Mouse (Mus musculus) left cerebral cortex, adult 18-20 months (tissue): ENCODE data around the gene Gm10198. TPM values are rescaled to one million over a fixed set of nuclear protein-coding genes. Genes with fewer than 3 reads are reported as not detected.

Source experiments
- DNase-seq, 2 experiments: peaks; one replicate each; pipeline ENCODE4 v3.0.0; 2021 to 2022; ENCODE audit warnings: low spot score in 2 of 2, mixed read lengths in 1 of 2
- long read RNA-seq, 2 experiments: library from polyadenylated mRNA; stranded (forward); transcript quantifications; one replicate each; pipeline ENCODE4 v2.0.0; 2021
- total RNA-seq, 2 experiments: library from RNA; stranded (reverse); gene quantifications; 2 replicates each; pipeline ENCODE4 v1.2.3; 2021

Gm10198 gene
- total RNA-seq = not detected
- long read RNA-seq, experiment 1 = 0 reads
- long read RNA-seq, experiment 2 = 0 reads

DNA sequence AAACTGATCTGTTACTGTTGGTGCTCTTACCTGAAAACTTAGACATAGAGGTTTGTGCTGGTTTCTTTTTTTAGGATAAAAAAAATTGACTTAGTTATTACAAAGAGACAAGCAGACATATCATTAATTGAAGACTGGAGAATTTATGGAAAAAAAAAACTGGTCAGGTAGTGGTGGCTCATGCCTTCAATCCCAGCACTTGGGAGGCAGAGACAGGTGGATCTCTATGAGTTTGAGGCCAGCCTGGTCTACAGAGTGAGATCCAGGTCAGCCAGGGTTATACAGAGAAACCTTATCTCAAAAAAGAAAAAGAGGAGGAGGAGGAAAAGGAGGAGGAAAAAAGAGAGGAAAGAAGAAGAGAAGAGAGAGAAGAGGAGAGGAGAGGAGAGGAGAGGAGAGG is at the start of gene Gm10198:
Gene Gm10198 (plus strand): TSS at position 301 of the 400 bp plus-strand sequence.
- no peak for DNase-seq

DNA sequence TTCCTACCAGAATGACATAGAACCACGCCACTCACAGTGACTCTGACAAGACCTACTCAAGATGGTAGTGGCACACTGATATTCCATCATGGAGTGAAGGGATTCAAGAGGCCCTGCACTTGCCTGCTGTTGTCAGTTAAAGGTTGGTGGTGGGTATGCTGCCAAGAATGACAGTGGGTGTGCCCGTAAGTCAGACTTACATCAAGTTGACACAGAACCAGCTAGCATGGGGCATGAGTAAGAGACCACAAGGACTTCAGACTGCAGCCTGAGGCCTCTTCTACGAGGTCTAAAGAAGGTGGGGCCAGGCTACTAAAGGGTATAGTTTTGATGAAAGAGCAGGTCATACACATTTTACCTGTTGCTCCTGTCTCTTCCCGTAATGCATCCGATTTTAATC is 47.3 kb upstream of the Gm10198 start:
- no peak for DNase-seq

DNA sequence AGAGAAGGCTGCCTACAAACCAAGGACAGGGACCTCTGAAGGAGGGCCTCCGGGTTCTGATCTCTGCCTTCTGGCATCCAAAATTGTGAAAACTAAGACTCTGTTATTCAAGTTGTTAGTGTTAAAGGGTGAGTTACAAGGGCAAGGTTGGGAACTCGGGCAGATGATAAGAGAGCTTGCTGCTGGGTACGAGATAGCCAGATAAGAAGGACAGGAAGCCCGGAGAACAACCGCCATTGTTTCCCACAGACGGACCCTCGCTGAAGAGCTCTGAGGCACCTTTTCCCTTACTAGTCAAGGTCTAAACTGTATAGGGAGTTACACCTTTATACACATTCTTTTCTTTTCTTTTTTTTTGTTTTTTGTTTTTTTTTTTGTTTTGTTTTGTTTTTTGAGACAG is 39.8 kb upstream of the Gm10198 start:
- no peak for DNase-seq

DNA sequence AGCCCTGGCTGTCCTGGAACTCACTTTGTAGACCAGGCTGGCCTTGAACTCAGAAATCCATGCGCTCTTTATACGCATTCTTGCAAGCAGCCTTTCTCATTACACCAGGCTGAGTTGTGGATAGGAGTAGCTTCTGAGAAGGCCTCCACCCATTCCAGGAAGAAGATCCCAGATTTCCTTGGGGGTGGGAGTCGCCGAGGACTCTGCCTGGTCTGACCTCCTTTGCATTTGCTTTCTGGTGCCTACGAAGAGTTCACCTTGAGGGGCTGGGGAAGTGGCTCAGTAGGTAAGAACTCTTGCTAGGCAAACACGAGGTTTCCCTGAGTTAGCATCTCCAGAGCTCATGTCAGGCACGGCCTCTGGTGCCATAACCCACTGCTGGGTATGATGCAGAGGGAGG is 39.4 kb upstream of the Gm10198 start:
- no peak for DNase-seq

DNA sequence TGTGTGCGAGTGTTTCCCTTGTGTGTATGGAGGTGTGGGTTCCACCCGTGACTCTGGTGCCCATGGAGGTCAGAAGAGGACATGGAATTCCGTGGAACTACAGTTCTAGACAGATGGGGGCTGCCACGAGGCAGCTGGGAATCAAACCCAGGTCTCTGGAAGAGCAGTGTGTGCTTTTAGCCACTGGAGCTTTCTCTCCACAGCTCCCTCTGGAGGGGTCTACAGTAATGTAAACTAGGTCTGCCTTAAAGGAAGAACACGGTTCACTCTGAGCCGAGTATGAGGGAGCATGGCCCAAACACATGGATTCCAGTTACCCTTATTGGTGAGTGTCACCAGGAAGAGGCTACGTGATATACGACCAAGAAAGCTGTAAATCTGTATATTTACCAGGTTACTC is 38.6 kb upstream of the Gm10198 start:
- DNase-seq = no peak

DNA sequence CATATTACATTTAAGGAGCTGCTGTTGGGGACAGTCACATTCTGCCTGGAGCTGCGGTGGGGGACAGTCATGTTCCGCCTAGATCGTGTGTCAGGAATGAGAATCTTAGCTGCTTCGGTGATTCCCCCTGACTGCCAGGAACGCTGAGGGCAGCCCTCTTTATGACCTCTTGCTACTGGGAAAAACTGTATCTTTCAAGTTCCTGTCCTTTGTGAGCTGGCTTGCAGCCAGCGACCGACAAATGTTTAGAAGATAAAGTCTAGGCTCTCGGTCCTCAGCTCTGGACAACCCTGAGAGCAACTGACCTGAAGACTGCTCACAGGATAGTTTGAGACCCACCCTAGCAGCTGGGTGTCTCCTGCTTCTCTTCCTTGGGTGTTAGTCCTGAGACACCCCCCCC is 37.3 kb upstream of the Gm10198 start:
- DNase-seq = no peak

DNA sequence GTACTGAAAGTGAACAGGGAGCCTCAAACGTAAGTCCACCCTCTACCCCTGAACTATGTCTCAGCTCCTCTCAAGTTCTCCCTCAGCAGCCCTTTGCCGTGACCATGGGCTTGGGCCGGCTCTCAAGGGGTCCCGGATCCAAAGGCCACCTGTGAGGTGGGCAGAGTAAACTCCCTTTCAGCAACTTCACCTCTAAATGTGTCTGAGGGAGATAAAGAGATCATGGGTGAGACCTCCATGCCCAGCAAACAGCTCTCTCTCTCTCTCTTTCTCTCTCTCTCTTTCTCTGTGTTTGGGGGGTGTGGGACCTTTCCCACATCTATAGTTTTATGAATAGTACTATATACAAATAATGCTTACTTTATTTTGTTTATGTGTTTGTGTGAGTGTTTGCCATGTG is 36.2 kb upstream of the Gm10198 start:
- DNase-seq = no peak

DNA sequence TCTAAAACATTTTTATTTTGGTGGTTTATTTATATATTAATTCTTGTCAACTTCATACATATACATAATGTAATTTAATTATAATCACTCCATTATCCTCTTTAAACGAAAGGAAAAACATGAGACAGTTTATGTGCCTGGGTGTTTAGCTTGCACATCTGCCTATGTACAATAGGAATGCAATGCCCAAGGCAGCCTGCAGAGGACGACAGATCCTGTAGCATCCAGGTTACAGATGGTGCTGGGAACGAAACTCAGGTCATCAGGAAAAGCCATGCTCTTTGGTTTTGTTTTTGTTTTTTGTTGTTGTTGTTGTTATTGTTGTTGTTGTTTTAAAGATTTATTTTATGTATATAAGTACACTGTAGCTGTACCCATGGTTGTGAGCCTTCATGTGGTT is 32.4 kb upstream of the Gm10198 start:
- DNase-seq = no peak

DNA sequence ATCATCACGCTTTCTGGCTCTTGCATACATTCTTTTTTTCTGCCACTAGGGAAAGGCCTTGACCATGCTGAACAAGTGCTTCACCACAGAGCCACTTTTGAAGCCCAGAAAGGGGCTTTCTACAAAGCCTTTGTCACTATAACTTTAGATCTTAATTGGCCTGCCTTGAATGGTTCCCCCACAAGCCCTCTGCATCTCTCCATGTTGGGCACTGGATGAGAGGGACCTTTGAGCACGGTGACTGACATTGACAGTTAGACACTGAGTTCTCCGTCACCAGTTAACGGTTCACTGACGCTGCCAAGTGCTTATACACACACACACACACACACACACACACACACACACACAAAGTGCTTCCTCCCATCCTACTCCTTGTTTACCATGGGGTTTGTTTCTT is 30.0 kb upstream of the Gm10198 start:
- DNase-seq = no peak

DNA sequence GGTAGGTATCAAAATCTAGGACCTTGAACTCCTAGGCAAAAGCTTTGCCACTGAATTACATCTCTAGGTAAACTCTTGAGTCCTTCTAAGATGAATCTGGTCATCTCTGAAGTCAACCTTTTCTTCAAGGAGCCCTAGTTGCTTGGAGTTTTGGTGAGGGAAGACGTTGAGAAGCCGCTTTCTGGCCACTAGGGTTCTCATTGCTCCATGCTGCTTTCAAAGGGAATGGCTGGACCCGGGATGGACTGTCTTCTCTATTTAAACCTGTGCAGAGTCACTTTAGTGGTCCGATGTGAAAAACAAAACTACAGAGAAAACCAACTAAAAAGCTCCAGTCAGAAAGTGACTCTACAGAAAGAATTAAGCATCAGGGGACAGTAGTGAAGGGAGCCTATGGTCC is 18.4 kb upstream of the Gm10198 start:
- no peak for DNase-seq

DNA sequence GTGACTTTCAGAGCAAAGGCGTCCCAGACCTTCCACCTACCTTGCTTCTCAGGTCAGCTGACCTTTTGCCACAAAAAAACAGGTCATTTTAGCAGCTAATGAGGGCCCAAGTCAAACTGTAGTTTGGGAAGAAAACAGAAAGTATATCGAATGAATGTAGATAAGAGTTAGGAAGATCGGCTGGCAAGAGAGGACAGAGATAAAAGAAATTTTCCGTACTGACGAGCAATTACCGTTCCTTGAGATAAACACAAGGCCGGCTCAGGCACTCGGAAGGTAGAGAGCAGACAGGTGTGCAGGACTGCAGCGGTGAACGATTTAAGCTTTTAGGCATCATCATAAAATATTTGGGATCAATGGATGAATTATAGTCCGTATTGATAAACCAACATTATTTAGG is 15.4 kb upstream of the Gm10198 start:
- no peak for DNase-seq

DNA sequence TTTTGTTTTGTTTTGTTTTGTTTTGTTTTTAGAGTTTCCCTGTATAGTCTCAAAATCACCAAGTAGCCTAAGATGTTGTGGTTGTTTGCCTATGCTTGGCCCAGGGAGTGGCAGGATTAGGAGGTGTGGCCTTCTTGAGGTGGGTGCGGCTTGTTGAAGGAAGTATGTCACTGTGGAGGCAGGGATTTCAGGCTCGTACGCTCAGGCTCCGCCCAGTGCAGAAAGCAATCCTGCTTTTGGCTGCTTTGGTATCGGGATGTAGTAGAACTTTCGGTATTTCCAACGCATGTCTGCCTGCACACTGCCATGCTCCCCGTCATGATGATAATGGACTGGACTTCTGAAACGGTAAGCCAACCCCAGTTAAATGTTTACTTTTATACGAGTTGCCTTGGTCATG is 12.5 kb upstream of the Gm10198 start:
- DNase-seq = no peak

DNA sequence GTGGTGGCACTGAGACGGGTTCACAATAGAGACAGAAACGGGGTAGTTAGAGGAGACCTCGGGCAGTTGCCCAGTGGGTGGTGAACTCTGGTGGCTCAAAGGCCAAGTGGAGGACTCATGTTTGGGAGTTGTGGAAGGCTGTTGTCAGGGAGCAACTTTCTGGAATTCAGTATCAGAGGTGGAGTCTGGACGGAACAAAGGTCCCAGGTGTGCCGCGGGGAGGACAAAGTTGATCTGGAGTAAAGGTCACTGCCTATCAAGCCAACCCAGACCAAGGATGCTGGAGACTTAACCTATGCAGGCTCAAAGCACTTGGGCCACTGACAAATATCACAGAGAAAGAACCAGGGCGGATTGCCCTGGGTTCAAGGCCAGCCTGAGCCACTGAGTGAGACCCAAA is 5.5 kb downstream of the Gm10198 start:
- no peak for DNase-seq

DNA sequence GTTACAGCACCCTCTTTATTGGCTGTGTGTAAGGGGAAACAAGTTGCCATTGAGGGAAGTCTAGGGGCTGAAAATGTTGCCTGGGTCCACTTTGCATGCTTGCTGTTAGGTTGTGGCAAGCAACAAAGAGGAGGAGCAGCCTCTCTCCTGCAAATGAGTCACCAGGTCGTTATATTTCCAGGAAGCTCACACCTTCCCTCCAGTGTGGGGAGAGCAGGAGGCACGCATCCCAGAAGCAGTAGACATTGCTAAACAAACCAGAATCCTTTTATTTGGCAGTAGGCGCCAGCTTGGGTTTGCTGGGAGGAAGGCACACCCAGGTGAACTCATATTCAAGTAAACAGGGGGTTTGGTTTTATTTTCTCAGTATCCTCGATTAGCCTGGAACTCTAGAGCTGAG is 8.8 kb downstream of the Gm10198 start:
- DNase-seq = no peak

DNA sequence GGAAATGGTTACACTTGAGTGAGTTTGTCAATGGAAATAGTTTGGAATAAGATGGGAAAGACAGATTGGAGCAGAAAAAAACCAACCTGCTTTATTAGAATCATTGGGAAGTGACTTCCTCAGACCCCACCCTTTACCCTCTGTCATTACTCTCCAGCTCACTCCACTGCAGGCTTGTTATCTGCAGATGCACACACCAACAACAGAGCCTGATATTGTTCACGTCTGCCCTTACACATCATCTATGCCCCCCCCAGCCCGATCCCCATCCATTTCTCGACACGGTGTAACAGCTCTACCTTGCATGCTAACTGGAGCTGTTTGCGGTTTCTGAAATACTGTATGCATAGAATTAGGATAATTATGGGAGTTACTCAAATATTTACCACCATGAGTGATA is 12.2 kb downstream of the Gm10198 start:
- DNase-seq = no peak

DNA sequence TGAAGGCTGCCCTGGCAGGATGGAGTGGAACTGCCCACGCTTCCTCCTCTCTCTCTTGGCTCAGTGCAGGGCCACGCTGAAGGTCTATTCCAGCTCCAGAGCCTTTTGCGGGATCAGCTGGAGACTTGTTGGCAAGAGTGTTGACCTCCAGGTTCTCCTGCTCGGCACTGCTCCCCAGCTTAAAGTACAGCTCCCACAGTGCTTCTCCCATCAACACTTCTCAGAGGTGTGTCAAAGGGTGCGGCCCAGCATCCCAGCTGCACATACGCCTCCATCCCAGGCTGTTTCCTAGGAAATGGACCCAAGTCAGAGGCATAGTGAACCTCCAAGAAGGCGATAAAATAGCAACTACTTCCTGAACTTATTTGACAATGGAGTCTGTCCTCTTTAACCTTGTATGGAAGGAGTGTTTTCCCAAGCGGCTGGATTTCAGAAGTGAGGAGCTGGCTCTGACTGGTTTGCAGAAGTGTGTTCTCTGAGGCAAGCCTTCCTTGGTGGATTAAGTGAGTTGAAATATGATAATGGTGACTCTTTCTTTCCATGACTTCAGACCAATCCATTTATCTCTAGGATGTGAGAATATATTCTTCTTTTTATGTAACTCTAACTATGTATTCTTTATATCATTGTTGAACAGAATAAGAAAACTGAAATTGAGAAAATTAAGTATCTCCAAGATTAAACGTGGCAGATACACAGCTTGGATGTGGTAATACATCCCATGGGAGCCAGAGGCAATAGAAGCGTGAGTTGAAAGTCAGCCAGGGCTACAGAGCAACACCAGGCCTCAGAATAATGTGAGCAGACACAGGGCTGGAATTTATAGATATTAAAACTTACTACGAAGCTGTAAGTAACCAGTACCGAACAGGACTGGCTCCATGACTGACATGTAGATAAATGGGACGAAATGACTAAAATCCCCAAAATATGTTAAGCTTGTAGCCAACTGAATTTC is 23.9 kb downstream of the Gm10198 start:
- DNase-seq = no peak

DNA sequence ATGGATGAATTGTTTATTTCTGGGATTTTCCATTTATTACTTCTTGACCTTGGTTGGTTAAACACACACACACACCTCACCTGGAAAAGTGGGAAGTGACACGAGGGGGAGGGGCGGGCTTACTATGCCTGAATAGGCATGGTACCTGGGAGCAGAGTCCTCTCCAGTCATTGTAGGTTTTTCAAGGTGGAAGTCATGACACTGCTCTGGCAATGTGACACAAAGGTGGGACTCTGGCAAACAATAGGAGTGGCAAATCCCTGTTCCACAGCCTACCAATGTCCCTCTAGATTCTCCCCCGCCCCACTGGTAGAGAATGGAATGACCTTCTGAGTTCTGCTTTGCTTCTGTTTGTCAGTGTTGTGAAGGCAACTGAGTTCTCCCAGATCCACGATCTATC is 27.8 kb downstream of the Gm10198 start:
- no peak for DNase-seq

DNA sequence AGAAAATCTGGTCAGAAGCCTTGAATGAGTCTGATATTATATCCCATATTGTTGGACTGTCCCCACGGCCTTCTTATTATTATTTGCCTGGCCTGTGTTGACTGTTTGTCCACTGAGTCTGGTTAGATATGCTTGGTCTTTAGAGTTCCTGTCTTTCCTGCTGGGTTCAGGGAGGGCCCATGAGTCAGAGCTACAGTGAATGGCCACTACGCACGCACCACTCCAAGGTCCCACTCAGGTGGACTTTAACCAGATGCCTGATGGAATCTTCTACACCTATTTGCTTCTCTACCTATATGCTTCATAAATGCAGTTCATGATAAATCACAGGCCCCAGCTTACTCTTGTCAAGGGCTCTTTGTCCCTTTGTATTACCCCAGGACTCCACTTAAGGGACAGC is 29.8 kb downstream of the Gm10198 start:
- no peak for DNase-seq

DNA sequence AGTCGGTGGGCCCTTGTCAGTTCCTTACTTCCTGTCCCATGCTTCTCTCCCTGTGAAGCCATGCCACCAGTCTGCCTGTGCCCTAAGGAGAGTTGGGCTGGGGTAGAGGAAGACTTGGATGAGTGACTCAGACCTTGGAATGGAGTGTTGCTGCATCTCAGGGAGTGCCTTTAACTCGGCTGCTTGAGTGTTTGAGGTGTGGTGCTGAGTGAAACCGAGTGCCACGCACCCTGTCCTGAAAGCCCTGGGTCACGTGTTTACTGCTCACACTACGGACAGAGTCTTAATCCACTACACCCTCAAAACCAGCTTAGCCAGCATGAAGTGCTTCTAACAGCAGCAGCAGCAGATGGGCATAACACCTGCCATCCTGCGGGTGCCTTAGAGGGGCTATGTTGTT is 30.5 kb downstream of the Gm10198 start:
- DNase-seq = no peak

DNA sequence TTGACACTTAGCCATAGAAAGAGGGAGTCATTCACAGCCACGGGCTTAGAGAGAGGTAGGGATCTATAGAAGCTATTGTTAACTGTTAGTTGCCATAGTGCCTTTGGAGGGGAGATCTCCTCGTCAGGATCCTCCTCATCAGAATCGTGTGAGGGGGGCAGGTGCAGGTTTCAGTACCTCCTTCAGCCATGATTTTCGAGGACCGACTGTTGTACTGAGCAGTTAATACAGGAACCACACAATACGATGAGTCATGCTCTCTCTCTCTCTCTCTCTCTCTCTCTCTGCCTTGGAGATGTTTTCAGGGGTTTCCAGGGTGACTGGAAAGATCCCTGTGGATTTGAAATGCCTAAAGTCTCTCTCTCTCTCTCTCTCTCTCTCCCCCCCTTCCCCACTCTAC is 31.5 kb downstream of the Gm10198 start:
- no peak for DNase-seq

DNA sequence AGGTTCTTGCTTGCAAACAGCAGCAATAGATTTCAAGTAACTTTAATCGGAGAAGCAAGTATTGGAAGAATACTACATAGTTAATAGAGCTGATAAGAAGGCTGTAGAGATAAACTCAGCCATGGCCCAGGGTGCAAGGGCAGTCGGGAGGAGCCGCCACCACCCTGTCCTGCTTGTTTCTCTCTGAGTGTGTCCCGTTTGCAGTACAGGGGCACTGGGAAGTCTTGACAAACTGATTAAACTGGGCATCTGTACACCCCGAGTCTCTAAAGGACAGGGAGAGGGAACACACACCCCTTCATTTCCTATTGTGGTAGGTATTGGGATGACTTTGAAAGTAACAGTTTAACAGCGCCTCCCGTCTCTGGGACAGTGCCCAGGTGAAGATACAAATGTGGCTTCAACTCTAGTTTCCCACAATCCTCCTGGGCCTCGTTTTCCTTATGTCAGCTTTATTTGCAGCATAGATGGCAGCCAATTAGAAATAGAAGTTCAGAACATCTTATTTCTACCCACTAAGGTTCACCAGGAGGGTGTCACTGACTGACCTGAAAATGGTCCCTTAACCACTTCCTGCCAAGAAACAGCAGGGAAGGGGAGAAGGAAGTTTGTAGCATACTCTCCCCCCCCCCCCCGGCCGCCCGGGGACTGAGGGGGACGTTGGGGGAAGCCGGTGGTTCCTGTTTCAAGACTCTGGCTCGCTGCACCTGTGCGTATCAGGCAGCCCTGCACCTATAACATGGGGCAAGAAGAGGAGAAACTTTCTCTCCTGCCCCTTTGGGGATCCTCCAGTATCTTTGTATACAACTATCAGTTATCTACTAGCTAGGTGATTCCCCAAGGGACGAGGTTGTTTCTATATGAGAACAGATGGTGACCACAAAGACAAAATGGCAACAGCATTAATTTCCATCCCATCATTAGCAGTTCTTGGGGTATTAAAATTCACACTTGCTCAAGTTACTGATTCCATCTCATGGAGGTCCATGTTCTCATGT is 41.9 kb downstream of the Gm10198 start:
- no peak for DNase-seq

DNA sequence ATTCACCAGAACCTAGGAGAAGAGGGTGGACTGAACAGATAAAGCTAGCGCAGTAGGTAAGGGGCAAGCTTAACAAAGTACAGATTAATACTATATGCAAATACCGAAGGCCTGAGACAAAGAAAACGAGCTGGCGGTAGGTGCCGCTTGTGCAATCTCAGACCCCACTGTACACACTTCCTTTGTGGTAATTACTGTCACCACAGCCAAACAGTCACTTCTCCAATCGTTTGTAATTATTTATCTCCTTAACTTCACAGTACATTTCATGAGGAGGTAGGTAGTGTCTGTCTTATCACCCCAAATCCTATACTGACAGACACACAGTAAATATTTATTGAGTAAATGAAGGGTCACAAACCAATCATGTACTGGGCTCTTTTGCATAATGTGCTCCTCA is 47.7 kb downstream of the Gm10198 start:
- DNase-seq = no peak
